8 mouse cellular contexts compared by ENCODE assay signal in genomic region chr15:83724886-83725269, GRCm38 (mm10). TPM values are rescaled to one million over a fixed set of nuclear protein-coding genes. Genes with fewer than 3 reads are reported as not detected.
DNase-seq lines count a peak whose midpoint lies in the region; ATAC-seq lines count a peak whose summit lies in the region.

Scube1 (minus strand) TSS chr15:83725021.

- H3K4me2 ChIP-seq in hindbrain, embryonic 13.5 days, result peak within 1 kb of the TSS; percentile 78
- H3K4me2 ChIP-seq in lung, embryonic 16.5 days (ENCODE audit: low read depth, low read length), result peak within 1 kb of the TSS; percentile 97

- WGBS in hindbrain, embryonic 13.5 days, result 0% methylated on average over 40 of the region's 51 CpGs
- under 1% methylated on average over 47 of the region's 51 CpGs for WGBS in lung, embryonic 16.5 days

- peaks cover 40% of the 10 kb centered on the region for H3K4me1 ChIP-seq in hindbrain, embryonic 13.5 days (replicated peaks)
- peaks cover 8% of the 10 kb centered on the region; the same call in 1 of the 2 replicates for H3K4me1 ChIP-seq in lung, embryonic 16.5 days (replicated peaks; ENCODE audit: control insufficient read depth, insufficient read depth, low read length)

- ATAC-seq in hindbrain, embryonic 13.5 days (ENCODE audit: low FRiP score), result peak; percentile 94
- ATAC-seq in lung, embryonic 16.5 days (ENCODE audit: low read depth), result peak; percentile 98

- H3K9ac ChIP-seq in hindbrain, embryonic 13.5 days, result peak within 1 kb of the TSS; percentile 80
- peak within 1 kb of the TSS; percentile 62 for H3K9ac ChIP-seq in lung, embryonic 16.5 days (ENCODE audit: low read length)

- peaks cover 12% of the 10 kb centered on the region for H3K36me3 ChIP-seq in hindbrain, embryonic 13.5 days
- H3K36me3 ChIP-seq in lung, embryonic 16.5 days (ENCODE audit: control insufficient read depth, insufficient read depth, low read length), result no peaks in the 10 kb centered on the region

- peak within 1 kb of the TSS; percentile 73 for H3K4me3 ChIP-seq in hindbrain, embryonic 13.5 days
- H3K4me3 ChIP-seq in lung, embryonic 16.5 days (ENCODE audit: low read length), result peak within 1 kb of the TSS; percentile 62

- H3K27me3 ChIP-seq in hindbrain, embryonic 13.5 days, result peaks cover 14% of the 10 kb centered on the region
- H3K27me3 ChIP-seq in lung, embryonic 16.5 days (ENCODE audit: control insufficient read depth, insufficient read depth, low read depth, low read length), result peaks cover 43% of the 10 kb centered on the region

- H3K27ac ChIP-seq in hindbrain, embryonic 13.5 days, result peak within 1 kb of the TSS; percentile 84
- no peak within 1 kb of the TSS for H3K27ac ChIP-seq in lung, embryonic 16.5 days (ENCODE audit: low read length)

- peak; percentile 67 for DNase-seq in WW6 (ENCODE audit: low read depth, low spot score)
- peak; percentile 55 to 75 for DNase-seq in cerebellum, postnatal 36 days
- peak; percentile 85 for DNase-seq in gastrocnemius, adult 18-20 months (ENCODE audit: low spot score)
- DNase-seq in layer of hippocampus, postnatal 14 days (ENCODE audit: low spot score in 2 of 2), result peak; percentile 80 to 89
- peak; percentile 76 for DNase-seq in retina, postnatal 7 days (ENCODE audit: low read depth, low spot score)
- DNase-seq in urinary bladder, postnatal 14 days (ENCODE audit: low spot score), result peak; percentile 88

- no peaks in the 10 kb centered on the region for H3K9me3 ChIP-seq in hindbrain, embryonic 13.5 days
- no peaks in the 10 kb centered on the region for H3K9me3 ChIP-seq in lung, embryonic 16.5 days (ENCODE audit: control insufficient read depth, low read length)

RNA-seq across cellular contexts. Expression of gene Scube1, which starts in this region (rescaled TPM):
- under 1 TPM; 0.14 to 0.27 TPM for total RNA-seq in gastrocnemius, adult 18-20 months (2021)
- 13.5 and 16.5 TPM in 2 replicates for polyA plus RNA-seq in hindbrain, embryonic 13.5 days (2015; fragmentation: Nextera tagmentation; extraction: Ambion mirVana)
- total RNA-seq in layer of hippocampus, postnatal 14 days (2021), result 10 to 100 TPM; 19.2 to 21.7 TPM
- 3.8 and 4.9 TPM in 2 replicates for polyA plus RNA-seq in lung, embryonic 16.5 days (2015; fragmentation: Nextera tagmentation; extraction: Ambion mirVana)

Comparison
In these comparisons a context has a peak if more than half of its experiments do, and no peak if none do; other contexts are left out.
1. RNA of gene Scube1 (total RNA-seq): 19.2 to 21.7 TPM in layer of hippocampus, postnatal 14 days; 0.14 to 0.27 TPM in gastrocnemius, adult 18-20 months; every median in the first group is over 10 times any median in the second.
2. Peak in DNase-seq in gastrocnemius, adult 18-20 months; RNA of the gene not detected or under 1 TPM.
3. Peak in every context shown above with its lines, with median percentiles within 50 percentile points of each other: DNase-seq.